Mouse (Mus musculus) MN1 (cell line): ENCODE data around the gene Pnpla2.
A peak's percentile ranks its signal among the peaks of the same experiment; 100 is the strongest.
"Not testable (repeated sequence)": the region's sequence is repeated elsewhere in the genome, so short reads cannot be mapped to it uniquely, and the experiment has no call there.

Experiments
- DNase-seq: peaks from one replicate; pipeline ENCODE4 v3.0.0-alpha.2; 2016; ENCODE audit warnings: low spot score

The Pnpla2 gene

DNA sequence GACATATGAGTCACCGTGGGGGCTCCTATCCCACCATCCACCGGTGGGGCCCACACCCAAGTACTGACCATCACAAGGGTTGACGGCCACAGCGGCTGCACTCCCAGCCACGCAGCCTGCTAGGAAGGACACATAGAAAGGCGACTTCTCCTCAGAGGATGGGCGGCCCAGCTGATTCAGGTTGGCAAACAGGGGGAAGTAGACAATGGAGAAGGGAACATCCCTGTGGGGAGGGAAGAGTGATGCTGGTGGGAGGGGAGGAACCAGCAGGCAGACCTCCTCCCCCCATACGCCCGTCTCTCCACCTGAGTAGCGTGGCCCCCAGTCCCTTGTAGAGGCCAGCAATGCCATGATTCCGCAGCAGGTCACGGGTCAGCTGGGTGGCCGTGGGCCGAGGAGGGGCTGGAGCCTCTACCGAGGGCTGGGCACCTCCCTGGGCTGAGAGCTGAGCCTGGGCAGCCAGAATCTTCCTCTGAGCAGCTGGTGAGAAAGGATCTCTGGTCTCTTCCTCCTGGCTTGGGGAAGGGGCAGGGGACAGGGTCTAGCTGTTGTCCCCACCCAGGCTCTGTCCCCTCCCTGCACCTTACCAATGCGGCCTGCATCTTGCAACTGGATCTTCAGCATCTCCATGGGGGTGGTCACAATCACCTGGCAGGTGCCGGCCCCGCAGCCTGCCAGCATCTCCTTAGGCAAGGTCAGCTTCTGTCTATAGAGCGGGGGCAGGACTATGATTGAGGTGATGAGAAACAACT is 23.4 kb upstream of the Pnpla2 start:
- DNase-seq = no peak

DNA sequence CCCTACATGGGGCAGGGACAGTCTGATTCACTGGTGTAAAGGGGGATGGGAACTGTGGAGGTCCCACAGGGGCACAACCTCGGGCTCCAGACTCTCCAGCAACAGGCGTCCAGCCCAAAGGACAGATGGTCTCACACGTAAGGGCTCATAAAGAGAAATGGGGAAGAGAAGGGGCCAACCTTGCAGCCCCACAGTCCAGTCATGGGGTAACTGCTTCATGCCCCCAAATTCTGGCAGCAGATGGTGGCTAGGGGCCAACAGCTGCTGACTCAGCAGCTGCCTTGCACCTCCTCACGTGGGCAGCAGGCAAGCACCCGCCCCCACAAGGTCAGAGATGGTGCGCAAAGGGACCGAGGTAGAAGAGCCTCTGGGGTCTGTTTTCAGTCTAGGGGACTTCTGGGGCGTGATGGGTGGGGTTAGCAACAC is 22.8 kb upstream of the Pnpla2 start:
- no peak for DNase-seq

DNA sequence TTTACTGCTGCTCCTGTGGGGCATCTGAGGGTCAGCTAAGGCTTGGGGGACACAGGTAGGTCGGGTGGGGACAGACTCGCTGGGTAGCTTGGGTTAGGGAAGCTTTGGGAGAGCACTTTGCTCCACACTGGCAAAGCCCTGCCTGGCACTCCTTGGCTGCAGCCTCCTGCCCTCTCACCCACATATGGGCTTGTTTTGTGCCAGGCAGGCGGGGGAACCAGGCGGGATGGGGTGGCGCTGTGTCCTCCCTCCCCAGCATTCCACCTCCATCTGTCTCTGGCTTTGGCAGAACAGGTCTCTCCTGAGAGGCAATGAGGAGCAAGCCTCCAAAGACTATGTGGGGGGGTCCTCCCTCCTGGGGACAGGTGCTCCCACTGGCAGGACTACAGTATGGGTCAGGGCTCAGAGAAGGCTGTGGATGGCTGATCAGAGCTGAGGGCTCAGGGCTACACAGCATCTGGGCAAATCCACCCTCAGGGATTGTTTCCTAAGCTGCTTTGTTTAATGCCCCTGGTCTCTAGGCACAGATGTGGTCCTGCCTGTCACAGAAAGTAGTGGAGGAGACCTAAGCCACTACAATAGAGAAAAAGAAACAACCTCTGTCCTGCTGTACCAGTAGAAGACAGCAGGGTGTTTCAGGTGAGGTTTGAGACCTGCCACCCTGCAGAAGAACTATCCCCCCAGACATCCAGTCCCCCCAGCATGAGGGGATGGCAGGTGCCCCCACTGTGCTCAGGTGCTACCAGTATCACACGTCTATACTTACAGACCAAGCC is 22.1 kb upstream of the Pnpla2 start:
- no peak for DNase-seq

DNA sequence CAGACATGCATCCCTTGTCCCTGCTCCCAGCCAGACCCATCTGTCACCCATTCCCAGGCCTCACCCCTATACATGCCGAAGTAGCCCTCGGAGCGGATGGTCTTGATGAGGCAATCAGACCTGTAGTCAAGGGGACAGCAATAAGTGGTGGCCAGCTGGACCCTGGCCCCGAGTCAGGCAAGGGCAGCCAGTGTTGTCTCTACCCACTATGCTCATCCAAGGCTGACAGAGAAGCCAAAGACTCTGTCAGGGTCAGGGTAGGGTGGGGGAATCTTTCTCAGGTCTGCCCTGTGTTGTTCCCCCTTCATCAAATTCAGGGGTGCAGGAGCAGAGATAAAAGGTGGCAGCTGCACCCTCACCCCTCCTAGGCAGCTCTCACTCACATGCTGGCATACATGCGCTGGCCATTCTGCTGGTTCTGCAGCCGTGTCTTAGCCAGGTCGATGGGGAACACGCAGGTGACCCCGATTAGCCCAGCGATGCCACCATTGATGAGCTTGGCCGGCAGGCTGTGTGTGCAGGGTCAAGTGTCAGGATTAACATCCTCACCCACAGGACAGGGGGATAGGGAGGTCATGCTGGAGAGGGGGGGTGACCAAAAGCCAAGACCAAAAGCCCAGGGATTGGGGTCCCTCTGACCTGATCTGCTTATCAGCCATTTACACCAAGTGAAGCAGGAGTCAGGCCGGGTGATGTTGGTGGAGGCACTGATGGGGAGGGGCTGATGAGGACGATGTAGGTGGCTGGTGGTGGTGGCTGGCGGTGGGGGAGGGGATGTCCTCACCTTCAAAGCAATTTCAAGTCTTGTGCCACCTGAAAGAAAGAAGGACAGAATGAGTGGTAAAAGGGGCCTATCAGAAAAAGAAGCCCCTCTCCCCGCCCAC is 21.2 kb upstream of the Pnpla2 start:
- DNase-seq = no peak

DNA sequence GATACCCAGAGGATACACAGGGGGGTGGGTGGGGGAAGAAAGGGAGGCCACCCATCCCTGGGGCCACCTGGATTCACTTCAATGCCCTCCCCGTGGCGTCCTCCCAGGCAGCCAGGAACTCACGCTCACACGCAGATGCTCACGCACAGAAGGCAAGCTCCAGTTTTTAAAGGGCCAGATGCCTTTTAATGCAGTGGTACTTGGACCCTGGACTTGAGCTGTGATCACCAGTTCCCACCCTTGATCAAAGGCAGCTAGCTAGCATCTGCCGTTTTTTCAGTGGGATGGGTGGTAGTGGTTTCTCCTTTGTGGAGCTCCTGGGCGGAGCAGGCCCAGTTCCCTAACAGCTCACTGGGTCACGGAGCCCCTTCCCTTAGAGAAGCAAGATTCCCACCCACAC is 20.5 kb upstream of the Pnpla2 start:
- no peak for DNase-seq

DNA sequence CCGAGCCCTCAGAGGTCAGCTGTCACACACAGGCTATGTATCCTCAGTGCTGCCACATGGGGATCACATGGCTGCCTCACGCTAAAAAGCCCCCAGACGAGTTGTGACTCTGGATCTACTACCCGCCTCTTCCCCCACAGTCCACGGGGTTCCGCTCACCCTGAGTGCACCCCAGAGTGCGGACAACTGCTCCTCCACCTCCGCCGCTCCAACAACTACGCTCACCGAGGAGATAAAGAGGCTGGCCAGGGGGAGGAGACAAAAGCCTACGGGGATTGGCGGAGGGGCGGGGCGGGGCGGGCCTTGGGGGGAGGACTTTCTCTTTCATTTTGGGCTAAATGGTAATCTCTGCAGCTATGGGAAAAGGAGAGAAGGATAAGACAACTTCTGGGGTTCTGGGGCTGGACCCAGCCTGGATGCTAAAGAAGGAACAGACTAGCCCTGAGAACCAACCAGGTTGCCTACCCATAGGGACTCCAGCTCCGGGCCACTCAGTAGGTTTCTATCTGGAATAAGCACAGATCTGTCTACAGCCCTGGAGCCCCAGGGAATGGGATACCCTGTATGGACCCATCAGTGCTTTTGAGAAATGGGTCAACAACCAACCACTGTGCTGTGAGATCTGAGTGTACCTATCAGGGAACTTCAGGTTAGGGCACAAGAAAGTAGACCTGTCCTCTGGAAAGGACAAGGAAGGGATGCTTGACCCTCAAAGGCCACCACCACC is 19.7 kb upstream of the Pnpla2 start:
- DNase-seq = peak; percentile 59

DNA sequence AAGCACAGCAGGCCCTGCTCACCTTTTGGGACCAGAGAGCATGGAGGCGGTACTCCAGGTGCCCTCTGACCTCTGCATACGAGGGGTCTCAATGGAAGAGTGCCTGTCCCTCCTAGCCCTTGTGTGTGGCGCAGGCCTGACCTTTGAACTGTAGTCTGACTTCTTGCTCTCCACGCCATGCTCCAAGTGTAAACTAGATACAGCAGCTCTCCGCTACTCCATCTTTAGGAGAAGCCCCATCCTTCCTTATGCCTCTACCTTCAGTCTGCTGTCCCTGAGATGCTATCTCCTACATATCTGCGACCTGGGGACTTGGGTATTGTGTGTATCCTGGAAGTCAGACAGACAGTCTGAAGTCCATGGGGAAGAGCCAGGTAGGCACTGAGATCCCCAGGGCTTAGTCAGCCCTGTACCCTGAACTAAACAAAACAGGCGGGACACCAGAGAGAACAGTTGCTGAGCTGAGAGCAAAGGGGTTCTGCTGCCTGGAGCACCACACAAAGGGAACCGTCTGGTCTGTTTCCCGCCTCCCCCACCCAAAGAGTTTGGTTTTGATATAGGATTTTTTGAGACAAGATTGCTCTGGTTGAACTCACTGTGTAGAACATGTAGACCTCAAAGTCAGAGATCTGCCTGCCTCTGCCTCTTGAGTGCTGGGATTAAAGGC is 19.0 kb upstream of the Pnpla2 start:
- DNase-seq = no peak

DNA sequence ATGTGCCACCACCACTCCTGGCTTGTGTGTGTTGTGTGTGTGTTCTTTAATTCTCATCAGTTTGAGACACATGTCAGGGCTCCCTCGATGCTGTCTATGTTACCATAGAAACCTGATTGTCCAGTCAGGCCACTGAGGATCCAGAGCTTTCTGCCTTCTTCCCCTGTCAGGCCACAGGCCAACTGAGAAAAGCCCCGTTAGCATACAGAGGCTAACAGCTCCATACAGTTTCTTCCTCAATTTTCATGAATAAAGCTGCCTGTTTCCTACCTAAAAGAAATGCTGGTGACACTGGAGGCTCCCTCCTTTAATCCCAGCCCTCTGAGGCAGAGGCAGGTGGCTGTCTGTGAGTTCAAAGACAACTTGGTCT is 18.5 kb upstream of the Pnpla2 start:
- no peak for DNase-seq

DNA sequence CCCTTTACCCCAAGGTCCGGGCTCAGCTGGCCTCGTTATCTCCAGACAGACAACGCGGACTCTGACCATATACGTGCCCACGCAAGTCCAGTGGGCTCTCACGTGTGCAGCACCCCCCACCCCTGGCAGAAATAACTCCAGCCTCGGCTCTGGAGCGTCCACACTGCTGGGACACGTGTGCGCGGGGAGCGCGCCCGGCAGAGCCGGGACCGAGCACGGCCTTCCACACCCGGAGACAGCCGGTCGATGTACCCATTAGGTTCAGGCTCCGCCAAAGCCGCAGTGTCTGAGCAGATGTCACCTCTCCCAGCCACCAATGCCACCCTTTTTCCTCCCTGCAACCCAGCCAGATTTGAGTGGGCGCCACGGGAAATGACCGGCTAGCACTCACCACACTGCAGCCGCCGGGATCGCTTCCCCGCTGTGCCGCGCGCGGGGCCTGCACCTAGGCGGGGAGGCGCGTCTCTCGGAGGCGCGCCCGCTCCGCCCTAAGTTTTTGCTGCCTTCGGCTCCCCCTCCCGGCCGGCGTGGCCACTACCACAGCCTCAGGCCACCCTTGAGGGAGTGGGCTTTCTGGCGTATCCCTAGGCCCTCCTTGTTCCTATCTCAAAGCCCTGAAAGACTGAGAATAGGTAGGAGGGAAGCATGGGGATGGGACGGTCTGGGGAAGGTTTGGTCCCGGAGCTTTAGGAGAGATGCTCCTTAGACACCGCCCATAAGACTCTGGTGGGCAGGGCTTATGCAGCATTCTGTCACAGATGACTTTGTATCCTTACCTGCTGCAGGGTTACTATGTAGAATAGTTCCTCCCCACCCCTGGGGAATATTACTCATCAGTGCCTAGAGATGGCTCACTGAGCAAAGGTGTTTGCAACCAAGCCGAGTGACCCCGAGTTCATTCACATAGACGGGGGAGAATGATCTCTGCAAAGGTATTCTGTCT is 17.5 kb upstream of the Pnpla2 start, which contains the start of gene Slc25a22:
TSS of gene Slc25a22 (minus strand) at position 715 of the 943 bp plus-strand sequence.
- peak; percentile 86 for DNase-seq

DNA sequence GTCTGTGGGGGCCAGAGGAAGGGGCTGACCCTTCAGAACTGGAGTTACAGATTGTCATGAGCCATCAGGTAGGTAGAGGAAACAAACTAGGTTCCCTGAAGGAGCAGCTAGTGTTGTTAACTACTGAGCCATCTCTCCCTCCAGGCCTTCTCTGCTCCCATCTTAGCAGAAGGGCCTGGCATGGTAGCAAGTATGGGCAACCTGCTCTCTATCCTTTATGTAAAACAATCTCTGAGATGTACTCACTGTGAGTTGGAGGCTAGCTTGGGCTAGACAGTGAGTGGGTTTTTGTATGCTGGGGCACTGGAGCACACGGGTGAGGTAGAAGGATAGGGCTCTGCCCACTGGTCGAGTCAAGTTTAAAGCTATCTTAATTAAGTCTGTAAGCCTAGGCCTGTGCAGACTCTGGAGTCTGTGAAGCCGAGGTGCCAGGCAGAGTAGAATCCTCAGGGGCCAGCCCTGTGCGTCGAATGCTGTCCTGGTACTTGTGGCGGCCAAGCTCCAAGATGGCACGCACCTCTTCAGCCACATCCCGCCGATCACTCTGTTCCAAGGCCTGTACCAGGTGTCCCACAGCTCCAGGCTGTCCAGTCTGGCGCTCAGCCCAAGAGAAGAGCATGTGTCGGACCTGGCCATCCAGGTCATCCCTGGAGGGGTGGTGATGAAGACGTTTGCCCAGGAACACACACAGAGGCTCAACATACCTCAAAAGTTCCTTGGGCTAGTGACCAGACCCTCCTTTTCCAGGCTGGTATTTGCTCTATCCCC is 16.6 kb upstream of the Pnpla2 start:
- DNase-seq = no peak

DNA sequence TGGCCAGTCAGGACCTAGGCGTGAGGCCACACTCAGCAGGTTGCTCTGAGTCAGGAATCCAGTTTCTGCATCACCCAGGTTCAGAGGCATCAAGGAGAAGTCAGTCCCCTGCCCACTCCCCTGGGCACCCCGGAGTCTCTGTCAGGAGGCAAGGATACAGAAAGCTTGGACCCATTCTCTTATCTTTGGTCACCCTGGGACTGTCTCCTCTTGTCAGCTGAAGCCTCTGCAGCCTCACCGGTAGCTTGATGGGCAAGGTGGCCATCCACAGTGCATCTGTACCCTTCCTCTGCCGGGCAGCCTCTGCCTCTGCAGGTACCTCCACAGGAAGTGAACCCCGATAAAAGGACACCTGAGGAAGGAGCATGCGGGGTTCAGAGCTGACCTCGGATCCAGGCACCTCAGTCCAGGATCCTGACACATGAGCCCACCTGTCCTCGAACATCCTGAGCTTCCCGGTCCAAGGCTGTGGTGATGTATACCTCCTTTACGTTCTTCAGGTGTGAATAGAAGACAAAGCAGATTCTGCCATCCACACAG is 15.8 kb upstream of the Pnpla2 start:
- DNase-seq = no peak

DNA sequence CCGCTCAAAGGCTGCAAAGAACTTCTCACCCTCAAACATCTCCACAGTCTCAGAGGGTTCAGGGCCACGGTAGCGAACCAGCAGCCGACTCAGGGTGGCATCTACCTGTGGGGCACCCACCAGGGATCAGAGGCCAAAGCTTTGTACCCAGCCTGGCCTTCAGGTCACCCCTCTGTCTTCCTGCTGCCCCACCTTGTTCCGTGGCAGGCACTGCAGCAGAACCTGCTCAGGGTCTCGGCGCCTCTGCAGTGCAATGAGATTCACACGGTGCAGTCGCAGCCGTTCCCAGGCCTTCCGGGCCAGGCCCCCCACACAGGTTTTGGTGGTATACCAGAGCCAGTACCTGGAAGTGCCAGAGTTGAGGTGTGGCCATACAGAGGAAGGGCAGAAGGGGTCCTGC is 15.2 kb upstream of the Pnpla2 start:
- no peak for DNase-seq

DNA sequence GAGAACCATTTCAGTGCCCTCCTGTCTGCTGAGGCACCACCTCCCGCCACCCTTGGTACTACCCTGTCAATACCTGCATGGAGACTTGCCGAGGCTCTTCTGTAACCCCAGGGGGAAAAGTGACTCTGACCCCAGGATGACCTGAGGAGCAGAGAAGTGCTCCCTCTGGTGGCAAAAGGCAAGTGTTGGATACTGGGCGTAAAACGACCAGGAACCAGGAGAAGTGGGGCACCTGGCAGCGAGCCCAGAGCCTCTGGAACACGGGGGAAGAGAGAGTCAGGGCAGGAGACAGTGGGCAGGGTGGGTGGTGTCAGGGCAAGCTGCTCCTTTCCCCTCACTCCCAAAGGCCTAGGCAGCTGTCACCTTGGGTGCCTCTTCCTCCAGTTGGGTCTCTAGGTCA is 14.4 kb upstream of the Pnpla2 start:
- DNase-seq = peak; percentile 83

DNA sequence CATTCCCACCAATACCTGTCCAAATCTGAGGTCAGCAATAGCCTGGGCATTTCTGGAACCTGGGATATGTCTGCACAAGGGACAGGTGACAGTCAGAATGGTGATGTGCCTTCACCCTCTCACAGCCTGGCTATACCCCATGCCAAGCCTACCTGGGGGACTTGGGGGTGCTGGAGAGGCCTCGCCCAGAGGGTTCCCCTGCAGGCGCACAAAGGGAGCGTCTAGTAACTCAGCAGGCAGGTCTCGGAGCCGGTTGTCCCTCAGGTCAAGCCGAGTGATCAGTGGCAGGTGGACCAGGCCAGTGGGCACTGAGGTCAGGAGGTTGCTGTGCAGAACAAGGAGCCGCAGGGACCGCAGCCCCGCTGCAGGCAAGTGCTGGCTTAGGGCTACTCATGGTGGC is 13.5 kb upstream of the Pnpla2 start:
- no peak for DNase-seq

DNA sequence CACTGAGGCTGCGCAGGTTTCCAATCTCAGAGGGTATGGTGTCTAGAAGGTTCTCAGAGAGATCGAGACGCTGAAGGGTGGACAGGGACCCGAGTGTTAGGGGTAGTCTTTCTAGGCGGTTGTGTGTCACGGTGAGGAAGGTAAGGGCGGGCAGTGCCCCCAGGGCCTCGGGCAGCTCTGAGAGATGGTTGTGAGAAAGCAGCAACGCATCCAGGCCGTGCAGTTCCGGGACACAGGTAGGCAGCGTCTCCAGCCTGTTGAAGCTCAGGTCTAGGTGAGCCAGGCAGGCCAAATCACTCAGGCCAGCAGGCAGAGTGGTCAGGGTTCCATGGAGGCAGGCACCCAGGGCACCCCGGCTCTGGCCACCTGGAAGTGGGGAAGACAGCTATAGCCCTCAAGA is 12.8 kb upstream of the Pnpla2 start:
- no peak for DNase-seq

DNA sequence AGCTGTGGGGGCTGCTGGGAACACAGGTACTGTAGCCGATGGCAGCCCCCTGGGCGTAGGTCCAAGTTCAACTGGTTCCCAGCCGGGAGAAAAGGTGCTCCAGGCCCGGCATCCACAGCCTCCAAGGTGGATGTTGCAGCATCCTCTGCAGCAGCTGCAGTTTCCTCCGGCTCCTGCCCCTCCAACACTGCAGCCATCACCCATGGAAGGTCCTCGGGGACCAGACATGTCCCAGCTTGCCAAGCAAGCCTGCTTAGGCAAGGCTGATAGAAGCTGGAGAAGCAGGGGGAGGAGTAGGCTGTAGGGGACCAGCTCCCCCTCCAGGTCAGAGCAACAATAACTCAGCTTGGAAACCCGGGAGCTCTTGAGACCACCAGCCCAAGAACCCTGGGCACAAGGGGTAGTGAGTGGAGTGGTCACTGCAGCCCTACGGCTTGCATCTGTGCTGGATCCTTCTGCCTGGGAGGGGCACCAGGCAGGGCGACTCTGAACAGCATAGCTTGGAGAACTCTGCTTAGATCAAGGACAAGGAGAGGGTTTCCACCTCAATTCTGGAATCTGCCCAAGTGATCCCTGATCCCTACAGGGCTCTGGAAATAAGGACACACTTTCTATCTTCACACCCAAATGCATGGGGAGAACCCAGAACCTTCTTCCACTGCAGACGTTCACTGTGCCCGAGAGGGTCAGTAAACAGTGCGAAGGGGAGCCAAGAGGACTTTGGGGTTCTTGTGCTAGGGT is 11.7 kb upstream of the Pnpla2 start:
- peak; percentile 72 for DNase-seq

DNA sequence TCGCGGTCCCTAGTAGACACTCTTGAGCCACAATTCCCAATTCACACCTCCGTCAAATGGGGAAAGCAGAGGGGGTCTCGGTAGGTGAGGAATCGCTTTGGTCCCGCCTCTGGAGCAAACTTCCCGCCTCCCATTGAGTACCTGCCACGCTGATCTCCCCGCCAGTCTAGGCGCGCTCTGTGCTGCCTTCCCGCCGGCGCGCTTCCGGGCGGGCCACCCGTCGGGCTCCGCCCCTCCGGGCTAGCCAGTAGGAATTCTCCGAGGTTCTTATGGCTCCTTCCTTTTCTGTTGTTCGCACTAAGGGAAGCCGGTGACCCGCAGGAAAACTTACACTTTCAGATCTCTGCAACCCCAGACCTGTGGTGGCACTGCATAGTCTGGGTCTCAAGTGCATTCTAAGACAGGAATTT is 11.2 kb upstream of the Pnpla2 start, which contains the start of gene Pidd1:
TSS of gene Pidd1 (minus strand) at position 198 of the 410 bp plus-strand sequence.
- DNase-seq = peak; percentile 80

DNA sequence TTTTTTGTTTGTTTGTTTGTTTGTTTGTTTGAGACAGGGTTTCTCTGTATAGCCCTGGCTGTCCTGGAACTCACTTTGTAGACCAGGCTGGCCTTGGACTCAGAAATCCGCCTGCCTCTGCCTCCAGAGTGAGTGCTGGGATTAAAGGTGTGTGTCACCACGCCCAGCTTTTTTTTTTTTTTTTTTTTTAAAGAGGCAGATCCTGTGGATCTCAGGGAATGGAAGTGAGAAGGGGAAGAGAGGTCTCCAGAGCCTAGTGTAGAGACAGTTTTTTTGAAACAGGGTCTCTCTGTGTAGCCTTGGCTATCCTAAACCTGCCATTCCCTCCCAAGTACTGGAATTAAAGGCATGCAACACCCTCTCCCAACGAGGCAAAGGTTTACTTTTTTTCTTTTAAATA is 8.6 kb upstream of the Pnpla2 start:
- DNase-seq = not testable (repeated sequence)
